Mouse (Mus musculus) heart, embryonic 14.5 days (tissue): Measurements from ENCODE around the gene A4gnt. TPM values are rescaled to one million over a fixed set of nuclear protein-coding genes. Genes with fewer than 3 reads are reported as not detected.

ENCODE experiments used
- ATAC-seq: fragments of 200-750 bp; cut with Nextera tagmentation; 2 replicates; pipeline ENCODE4 v1.8.0; 2017; ENCODE audit warnings: low read depth, moderate TSS enrichment; ENCODE audit not compliant: insufficient number of reproducible peaks, insufficient read depth, low FRiP score
- H3K27ac ChIP-seq, 2 experiments: fragments of 200-500 bp in 1 of 2; fragments of 300-500 bp in 1 of 2; sonication (generic) in 1 of 2; replicated peaks in 1 of 2; 2 replicates each; pipeline ENCODE4 v1.5.1; 2012 to 2014; ENCODE audit warnings: low read depth in 2 of 2, low read length in 2 of 2, control low read depth in 1 of 2, mild to moderate bottlenecking in 1 of 2, mixed read lengths in 1 of 2; ENCODE audit not compliant: control insufficient read depth in 1 of 2, insufficient read depth in 1 of 2
- H3K27me3 ChIP-seq: fragments of 300-500 bp; sonication (generic); 2 replicates; pipeline ENCODE4 v1.6.1; 2014; ENCODE audit warnings: mild to moderate bottlenecking, low read length, control low read depth; ENCODE audit not compliant: control insufficient read depth, insufficient read depth
- H3K36me3 ChIP-seq: fragments of 300-500 bp; sonication (generic); 2 replicates; pipeline ENCODE4 v1.6.1; 2014; ENCODE audit warnings: mild to moderate bottlenecking, control low read depth, low read length, mixed read lengths; ENCODE audit not compliant: control insufficient read depth, insufficient read depth
- H3K4me1 ChIP-seq, 2 experiments: fragments of 200-500 bp in 1 of 2; fragments of 300-500 bp in 1 of 2; sonication (generic) in 1 of 2; 2 replicates each; pipeline ENCODE4 v1.6.1; 2012 to 2014; ENCODE audit warnings: low read length in 2 of 2, control low read depth in 1 of 2, mixed read lengths in 1 of 2; ENCODE audit not compliant: control insufficient read depth in 2 of 2, insufficient read depth in 2 of 2
- H3K4me2 ChIP-seq: fragments of 300-500 bp; sonication (generic); 2 replicates; pipeline ENCODE4 v1.6.1; 2014; ENCODE audit warnings: mild to moderate bottlenecking, low read length
- H3K4me3 ChIP-seq, 2 experiments: fragments of 200-500 bp in 1 of 2; fragments of 300-500 bp in 1 of 2; sonication (generic) in 1 of 2; 2 replicates each; pipeline ENCODE4 v1.5.1; 2012 to 2014; ENCODE audit warnings: low read length in 2 of 2, mild to moderate bottlenecking in 2 of 2, control low read depth in 1 of 2, low read depth in 1 of 2, moderate library complexity in 1 of 2; ENCODE audit not compliant: control insufficient read depth in 1 of 2, insufficient read depth in 1 of 2
- H3K9ac ChIP-seq: fragments of 300-500 bp; sonication (generic); 2 replicates; pipeline ENCODE4 v1.6.1; 2014; ENCODE audit warnings: mild to moderate bottlenecking, low read length
- H3K9me3 ChIP-seq: fragments of 300-500 bp; sonication (generic); 2 replicates; pipeline ENCODE4 v1.6.1; 2016; ENCODE audit warnings: low read length, control low read depth; ENCODE audit not compliant: control insufficient read depth
- WGBS: fragments of 180-500 bp; shearing (Covaris S2); extraction: QIAGEN DNeasy Blood & Tissue Kit; methylation state at CpG from one replicate; pipeline ENCODE4 v1.1.7; 2014; 5-methylcytosine and 5-hydroxymethylcytosine counted together
- polyA plus RNA-seq: library from polyadenylated mRNA; unstranded; fragments of >200 nt; fragmentation: Nextera tagmentation; extraction: Ambion mirVana; gene quantifications from 2 replicates; pipeline ENCODE4 v1.2.1, GENCODE M21; 2014

Gene A4gnt
- polyA plus RNA-seq = not detected in 2 replicates

DNA sequence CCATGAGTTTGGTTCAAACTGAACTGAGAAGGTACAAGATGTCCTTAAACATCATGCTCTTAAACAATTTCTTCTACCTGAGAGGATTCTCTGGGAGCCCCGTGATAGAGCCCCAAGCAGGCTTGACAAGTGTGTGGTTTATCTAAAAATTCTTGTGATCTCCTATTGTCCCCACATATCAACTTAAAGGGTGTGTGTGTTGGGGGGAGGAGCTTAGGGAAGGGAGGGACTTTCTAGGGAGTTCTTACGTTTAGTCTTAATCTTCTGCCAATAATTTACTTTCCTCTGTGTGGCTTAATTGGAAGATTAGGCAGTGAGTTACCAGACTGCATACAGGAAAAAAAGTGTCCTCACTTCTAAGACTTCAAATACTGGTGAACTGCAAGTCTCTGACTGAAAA is at the start of gene A4gnt:
A4gnt (plus strand) TSS at position 301 of the 400 bp plus-strand sequence.
- no peak within 1 kb of the TSS for H3K4me2 ChIP-seq
- no peaks in the 10 kb centered on the region for H3K4me1 ChIP-seq
- no peak within 1 kb of the TSS for H3K27ac ChIP-seq
- 41% methylated on average over 2 of the region's 2 CpGs for WGBS
- ATAC-seq = no peak
- no peak within 1 kb of the TSS for H3K9ac ChIP-seq
- no peaks in the 10 kb centered on the region for H3K9me3 ChIP-seq
- no peaks in the 10 kb centered on the region for H3K36me3 ChIP-seq
- no peaks in the 10 kb centered on the region for H3K27me3 ChIP-seq
- H3K4me3 ChIP-seq = no peak within 1 kb of the TSS

DNA sequence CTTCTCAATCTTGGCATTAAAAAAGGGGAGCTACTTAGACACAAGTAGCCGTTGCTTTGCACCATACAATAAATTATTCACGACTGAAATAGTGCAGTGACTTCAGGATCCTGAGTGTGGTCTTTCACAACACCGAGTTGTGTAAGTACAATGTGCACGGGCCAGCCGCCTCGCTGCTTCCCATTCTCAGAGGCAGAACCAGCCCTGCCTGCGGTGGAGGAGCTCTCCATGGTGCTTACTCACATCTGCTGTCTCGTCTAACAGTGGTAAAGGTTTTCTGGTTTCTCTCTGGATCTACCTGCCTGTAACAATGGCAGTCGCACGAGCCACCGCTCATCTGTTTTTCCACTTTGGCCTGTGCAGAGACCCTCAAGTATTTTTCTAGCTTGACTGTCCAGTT is 48.6 kb upstream of the A4gnt start:
- 14% methylated on average over 11 of the region's 11 CpGs for WGBS
- H3K4me3 ChIP-seq = no peak overlapping the region
- peaks cover 2 to 14% of the 10 kb centered on the region in 2 experiments; a peak in 3 of 4 replicates for H3K4me1 ChIP-seq
- H3K9me3 ChIP-seq = no peaks in the 10 kb centered on the region
- no peaks in the 10 kb centered on the region for H3K36me3 ChIP-seq
- no peak for ATAC-seq
- no peak overlapping the region for H3K9ac ChIP-seq
- no peak overlapping the region for H3K4me2 ChIP-seq
- no peaks in the 10 kb centered on the region for H3K27me3 ChIP-seq
- H3K27ac ChIP-seq = no peak overlapping the region

DNA sequence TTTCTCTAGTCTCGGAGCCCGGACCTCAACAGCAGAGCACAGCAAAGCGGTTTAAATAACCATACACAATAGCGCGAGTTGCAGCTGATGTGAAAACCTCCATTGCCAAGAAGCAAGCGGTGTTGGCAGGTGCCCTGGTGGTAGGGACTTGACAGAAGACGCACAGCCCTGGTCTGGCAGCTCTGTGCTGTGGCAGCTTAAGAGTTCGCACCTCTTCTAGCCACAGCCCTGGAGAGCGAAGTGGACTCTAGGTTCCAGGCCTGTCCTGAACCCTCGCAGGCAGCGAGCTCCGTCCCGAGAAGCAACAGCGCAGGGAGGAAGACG is 44.3 kb upstream of the A4gnt start:
- peak overlapping the region; percentile 93 for H3K9ac ChIP-seq
- H3K4me2 ChIP-seq = peak overlapping the region; percentile 93
- H3K4me1 ChIP-seq = peaks cover 2 to 16% of the 10 kb centered on the region in 2 experiments; a peak in 3 of 4 replicates
- H3K27ac ChIP-seq = peak overlapping the region; percentile 96 to 98
- no peaks in the 10 kb centered on the region for H3K36me3 ChIP-seq
- no peaks in the 10 kb centered on the region for H3K27me3 ChIP-seq
- 2% methylated on average over 15 of the region's 15 CpGs for WGBS
- peak overlapping the region; percentile 83 to 97 for H3K4me3 ChIP-seq
- no peaks in the 10 kb centered on the region for H3K9me3 ChIP-seq
- ATAC-seq = peak; percentile 64

- Histone ChIP-seq H3K27ac (peak within 1 kb of the TSS; percentile 96 to 98), H3K27me3 (no peaks in the 10 kb centered on the region)
Measured at GRCm38 (mm10) chr9:99568347-99569070, 43.8 kb upstream of the A4gnt start, which contains the start of gene Armc8. Gene Armc8, minus strand, starts transcription at chr9:99568899.

DNA sequence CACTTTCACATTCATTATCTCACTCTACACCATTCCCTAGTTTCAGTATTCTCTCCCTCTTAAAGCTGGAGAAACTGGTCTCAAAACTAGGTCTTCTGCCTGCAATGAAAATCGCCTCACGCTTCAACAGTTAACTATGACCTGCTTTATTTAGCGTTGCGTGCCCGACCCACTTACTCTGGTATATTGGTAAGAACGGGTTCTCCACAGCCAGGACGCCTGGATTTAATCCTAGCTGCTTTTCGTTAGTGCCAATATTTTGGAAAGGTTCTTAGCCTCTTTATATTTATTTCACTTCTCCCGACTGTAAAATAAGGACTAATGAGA is 43.3 kb upstream of the A4gnt start:
- peak; percentile 37; the same call in 1 of the 2 replicates for ATAC-seq
- Histone ChIP-seq H3K4me1 (peaks cover 2 to 13% of the 10 kb centered on the region in 2 experiments; a peak in 3 of 4 replicates), H3K4me2 (peak overlapping the region; percentile 93), H3K36me3 (no peaks in the 10 kb centered on the region), H3K9me3 (no peaks in the 10 kb centered on the region), H3K9ac (peak overlapping the region; percentile 93), H3K4me3 (peak overlapping the region; percentile 83 to 97), H3K27me3 (no peaks in the 10 kb centered on the region), H3K27ac (peak overlapping the region; percentile 64 to 98)
- WGBS = 1% methylated on average over 9 of the region's 9 CpGs

More at GRCm38 (mm10) chr9:99568347-99569070, 43.8 kb upstream of the A4gnt start, which contains the start of gene Armc8:
- WGBS = under 1% methylated on average over 67 of the region's 70 CpGs
- ATAC-seq = peak; percentile 93
- H3K9ac ChIP-seq = peak within 1 kb of the TSS; percentile 93
- H3K4me3 ChIP-seq = peak within 1 kb of the TSS; percentile 83 to 97
- peak within 1 kb of the TSS; percentile 93 for H3K4me2 ChIP-seq
- no peaks in the 10 kb centered on the region for H3K9me3 ChIP-seq
- peaks cover 2 to 15% of the 10 kb centered on the region in 2 experiments; a peak in 3 of 4 replicates for H3K4me1 ChIP-seq
- H3K36me3 ChIP-seq = no peaks in the 10 kb centered on the region

GRCm38 (mm10) chr9:99575677-99576480 is 36.4 kb upstream of the A4gnt start, which contains the start of gene Dbr1:
Gene Dbr1, plus strand, starts transcription at chr9:99575799.
- H3K4me2 ChIP-seq = peak within 1 kb of the TSS; percentile 82
- H3K36me3 ChIP-seq = peaks cover 20% of the 10 kb centered on the region
- peak within 1 kb of the TSS; percentile 67 to 96 for H3K4me3 ChIP-seq
- WGBS = under 1% methylated on average over 57 of the region's 57 CpGs
- peaks cover 0 to 4% of the 10 kb centered on the region in 2 experiments; a peak in 3 of 4 replicates for H3K4me1 ChIP-seq
- H3K27me3 ChIP-seq = no peaks in the 10 kb centered on the region
- H3K9ac ChIP-seq = peak within 1 kb of the TSS; percentile 95
- H3K9me3 ChIP-seq = no peaks in the 10 kb centered on the region
- H3K27ac ChIP-seq = peak within 1 kb of the TSS; percentile 59 to 78
- ATAC-seq = peak; percentile 86

- H3K4me3 ChIP-seq = no peak overlapping the region
- H3K27me3 ChIP-seq = no peaks in the 10 kb centered on the region
- WGBS = 51% methylated on average over 2 of the region's 2 CpGs
- no peak for ATAC-seq
- peaks cover 0 to 4% of the 10 kb centered on the region in 2 experiments; a peak in 3 of 4 replicates for H3K4me1 ChIP-seq
- peaks cover 59% of the 10 kb centered on the region for H3K36me3 ChIP-seq
- no peak overlapping the region for H3K4me2 ChIP-seq
- no peaks in the 10 kb centered on the region for H3K9me3 ChIP-seq
- no peak overlapping the region for H3K9ac ChIP-seq
- H3K27ac ChIP-seq = no peak overlapping the region
Measured at GRCm38 (mm10) chr9:99580655-99581054, 31.6 kb upstream of the A4gnt start.
